Mouse (Mus musculus) left cerebral cortex, postnatal 14 days (tissue): Measurements from ENCODE around the gene Olig2. TPM values are rescaled to one million over a fixed set of nuclear protein-coding genes. Genes with fewer than 3 reads are reported as not detected.
A peak's percentile ranks its signal among the peaks of the same experiment; 100 is the strongest.
"Not testable (repeated sequence)": the region's sequence is repeated elsewhere in the genome, so short reads cannot be mapped to it uniquely, and the experiment has no call there.

ENCODE experiments used
- DNase-seq, 2 experiments: peaks; one replicate each; pipeline ENCODE4 v3.0.0; 2021 to 2022; ENCODE audit warnings: low spot score in 2 of 2, mixed read lengths in 1 of 2
- intact Hi-C: fragments of 180-260 bp; cut with DNase I; formaldehyde crosslinking; loops from one replicate; pipeline ENCODE4 v1.15.1; 2025
- total RNA-seq, 2 experiments: library from RNA; stranded (reverse); gene quantifications; 2 replicates each; pipeline ENCODE4 v1.2.3; 2021

Olig2 gene
- total RNA-seq, 2 experiments from 2014 or later = 26.2 to 33.7 TPM

- DNase-seq = no peak
- intact Hi-C loops = loop anchor here (5.0 to 10.0 kb wide), 3 partner anchors 57 to 120 kb away; no protein-coding TSS in a partner anchor
Measured at GRCm38 (mm10) chr16:91224481-91225232, 600 bp upstream of the Olig2 start.

- intact Hi-C loops = loop anchor here (10.0 kb wide), 1 partner anchor 121 kb away; no protein-coding TSS in a partner anchor
- DNase-seq = no peak
Measured at GRCm38 (mm10) chr16:91226038-91226882, 1.0 kb downstream of the Olig2 start.

GRCm38 (mm10) chr16:91226883-91227759 is 1.9 kb downstream of the Olig2 start:
- intact Hi-C loops = loop anchor here (10.0 kb wide), 1 partner anchor 122 kb away; no protein-coding TSS in a partner anchor
- no peak for DNase-seq

DNA sequence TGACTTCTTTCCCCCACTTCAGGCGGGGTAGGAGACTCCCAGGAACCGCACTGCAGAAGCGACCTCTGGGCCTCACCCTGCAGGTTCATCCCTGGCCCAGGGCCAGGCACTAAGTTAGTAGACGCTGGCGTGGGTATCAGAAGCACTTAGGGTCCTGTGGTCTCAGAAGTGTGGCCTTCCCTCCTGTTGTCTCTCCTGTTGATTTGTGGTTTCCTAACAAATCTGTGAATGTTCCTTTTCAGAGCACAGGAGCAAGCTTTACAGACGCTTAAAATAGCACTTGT is 2.4 kb downstream of the Olig2 start:
- intact Hi-C loops = loop anchor here (10.0 kb wide), 1 partner anchor 123 kb away; no protein-coding TSS in a partner anchor
- DNase-seq = no peak

- intact Hi-C loops = loop anchor here (10.0 kb wide), 1 partner anchor 124 kb away; no protein-coding TSS in a partner anchor
Measured at GRCm38 (mm10) chr16:91228238-91229071, 3.2 kb downstream of the Olig2 start.

DNA sequence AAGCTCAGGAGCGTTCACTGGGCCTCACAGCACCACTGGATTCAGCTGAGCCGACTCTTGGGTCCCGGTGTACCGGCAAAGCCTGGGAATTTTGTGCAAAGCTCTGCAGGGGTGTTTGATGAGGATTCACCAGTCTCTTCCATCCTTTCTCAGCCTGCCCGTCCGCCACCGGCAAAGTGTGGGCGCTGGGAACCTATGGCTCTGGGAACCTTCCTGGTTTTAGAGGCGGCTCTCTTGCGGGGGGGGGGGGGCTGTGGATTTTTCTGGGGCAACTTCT is 3.8 kb downstream of the Olig2 start:
- intact Hi-C loops = loop anchor here (10.0 kb wide), 1 partner anchor 124 kb away; no protein-coding TSS in a partner anchor
- no peak for DNase-seq

More at GRCm38 (mm10) chr16:91228238-91229071, 3.2 kb downstream of the Olig2 start:
- no peak for DNase-seq

- intact Hi-C loops = loop anchor here (10.0 kb wide), 1 partner anchor 125 kb away; no protein-coding TSS in a partner anchor
Measured at GRCm38 (mm10) chr16:91229643-91230042, 4.4 kb downstream of the Olig2 start.

DNA sequence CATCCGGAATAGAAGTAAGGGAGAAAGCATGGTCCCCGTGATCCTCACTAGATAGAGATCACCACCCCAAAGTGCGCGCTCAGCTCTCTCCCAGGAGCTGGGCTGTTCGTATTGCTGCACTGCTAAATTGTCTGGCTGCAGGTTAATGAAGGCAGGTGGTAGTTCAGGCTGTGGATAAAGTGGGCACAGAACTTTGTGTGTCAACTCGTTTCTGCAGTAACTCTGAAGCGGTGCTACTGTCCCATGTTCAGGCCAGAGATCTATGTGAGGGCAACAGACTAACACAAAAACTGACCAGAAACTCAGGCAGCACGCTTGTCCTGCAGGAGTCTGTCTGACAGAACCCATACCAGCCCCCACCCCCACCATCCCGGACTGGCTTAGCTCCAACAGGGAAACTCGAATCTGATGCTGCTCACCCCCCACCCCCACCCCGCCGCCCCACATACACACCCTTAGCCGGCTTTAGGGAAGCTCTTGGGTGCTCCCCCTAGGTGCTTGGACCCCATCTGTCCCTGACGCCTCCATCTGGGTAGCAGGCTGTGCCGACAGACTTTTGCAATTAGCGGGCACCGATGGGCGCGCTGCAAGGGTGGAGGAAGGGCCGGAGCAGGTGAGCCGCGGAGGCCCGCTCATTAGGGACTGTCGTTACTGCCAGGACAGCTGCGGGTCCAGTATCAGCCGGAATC is 6.7 kb downstream of the Olig2 start:
- no peak for DNase-seq
- intact Hi-C loops = loop anchor here (2.0 kb wide), 1 partner anchor 39 kb away; no protein-coding TSS in a partner anchor

More at GRCm38 (mm10) chr16:91229643-91230042, 4.4 kb downstream of the Olig2 start:
- no peak for DNase-seq

- intact Hi-C loops = loop anchor here (2.0 kb wide), 1 partner anchor 38 kb away; no protein-coding TSS in a partner anchor
Measured at GRCm38 (mm10) chr16:91232470-91233240, 7.4 kb downstream of the Olig2 start.

DNA sequence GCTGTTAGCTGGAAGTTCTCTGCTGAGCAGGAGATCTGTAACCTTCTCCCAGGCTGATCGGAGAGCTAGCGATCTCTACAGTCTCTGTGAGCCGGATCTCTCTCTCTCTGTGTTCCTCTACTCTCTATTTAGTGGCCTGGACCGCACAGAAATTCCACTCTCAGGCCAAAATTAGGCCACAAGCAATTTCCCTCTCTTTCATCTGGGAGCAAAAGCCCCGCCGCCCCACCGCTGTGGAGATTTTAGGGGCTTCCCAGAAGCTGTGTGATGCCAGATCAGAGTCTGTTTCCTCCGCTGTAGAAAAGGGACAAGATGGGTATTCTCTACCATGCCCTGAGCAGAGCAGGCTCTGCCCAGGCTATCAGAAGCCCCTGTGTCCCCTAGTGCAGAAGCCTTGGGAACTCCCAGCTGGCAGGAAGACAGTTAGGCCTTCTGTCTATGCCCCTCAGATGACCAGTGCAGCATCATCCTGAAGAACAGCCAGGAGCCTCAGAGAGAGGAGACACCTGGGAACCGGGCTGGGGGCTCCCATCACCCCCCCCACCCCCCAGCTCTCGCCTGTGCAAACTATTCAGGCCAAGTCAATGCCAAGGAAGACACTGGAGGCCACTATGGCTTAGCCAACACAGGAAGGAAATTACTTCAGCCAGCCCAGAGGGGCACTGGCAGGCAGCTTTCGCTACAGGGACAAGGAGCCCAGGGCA is 8.1 kb downstream of the Olig2 start:
- intact Hi-C loops = loop anchor here (2.0 kb wide), 1 partner anchor 37 kb away; no protein-coding TSS in a partner anchor
- peak in 1 of 2 experiments; percentile 42 for DNase-seq

More at GRCm38 (mm10) chr16:91232470-91233240, 7.4 kb downstream of the Olig2 start:
- DNase-seq = no peak

DNA sequence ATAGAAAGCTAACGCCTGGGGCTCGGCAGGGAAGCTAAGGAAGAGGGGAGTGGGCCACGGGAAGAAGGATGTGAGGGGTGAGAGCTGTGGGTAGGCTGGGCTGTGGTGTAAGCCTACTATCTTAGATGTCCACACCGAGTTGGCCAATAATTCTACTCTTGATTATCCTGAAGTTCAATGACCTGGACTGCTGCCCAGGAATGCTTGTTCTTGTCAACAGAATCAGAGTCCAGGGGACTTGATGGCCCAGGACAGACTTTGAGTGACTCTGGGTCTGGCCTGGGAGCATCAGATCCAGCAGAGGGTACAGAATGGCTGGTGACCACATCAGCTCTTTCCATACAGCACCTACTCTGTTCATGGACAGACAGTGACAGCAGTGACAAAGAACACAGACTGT is 13.8 kb downstream of the Olig2 start:
- intact Hi-C loops = no loop called here
- no peak for DNase-seq

- no peak for DNase-seq
- intact Hi-C loops = no loop called here
Measured at GRCm38 (mm10) chr16:91246292-91246691, 21.0 kb downstream of the Olig2 start.

- DNase-seq, intact Hi-C loops: not testable (repeated sequence)
Measured at GRCm38 (mm10) chr16:91255419-91256164, 30.3 kb downstream of the Olig2 start.

GRCm38 (mm10) chr16:91258956-91259355 is 33.7 kb downstream of the Olig2 start:
- no peak for DNase-seq

DNA sequence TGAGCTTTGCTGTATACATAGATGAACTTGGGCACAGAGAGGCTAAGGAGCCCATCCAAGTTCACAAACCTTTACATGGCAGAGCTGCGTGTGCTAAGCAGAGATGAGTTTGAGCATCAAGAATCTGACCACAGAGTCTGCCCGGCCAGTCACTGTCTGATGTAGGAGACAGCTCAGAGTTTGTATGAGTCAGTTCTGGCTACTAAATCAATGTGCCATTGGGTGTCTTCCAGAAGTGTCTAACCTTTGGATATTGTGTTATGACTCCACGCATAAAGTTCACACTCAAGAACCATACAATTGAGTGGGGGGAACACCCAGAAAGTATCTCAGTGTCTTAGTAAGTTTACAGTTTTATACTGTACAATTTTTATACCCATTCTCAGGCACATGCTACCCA is 35.6 kb downstream of the Olig2 start:
- no peak for DNase-seq
- intact Hi-C loops = no loop called here

More at GRCm38 (mm10) chr16:91258956-91259355, 33.7 kb downstream of the Olig2 start:
- intact Hi-C loops = no loop called here
